Mouse (Mus musculus) heart, postnatal 0 days (tissue): ENCODE results near the gene Myo5c.

Experiments used
- CTCF ChIP-seq: IDR thresholded peaks from 2 replicates; pipeline ENCODE4 v1.5.1; 2016; ENCODE audit warnings: antibody characterized with exemption, control low read depth, low read depth
- EP300 ChIP-seq: IDR thresholded peaks from 2 replicates; pipeline ENCODE4 v1.6.1; 2016; ENCODE audit warnings: antibody characterized with exemption, low read depth

- TF ChIP-seq CTCF, result peak; percentile 47
- TF ChIP-seq EP300, result no peak
Measured at GRCm38 (mm10) chr9:75280814-75281213, 49.0 kb downstream of the Myo5c start.
